Mouse (Mus musculus) common myeloid progenitor, adult 5-6 weeks (primary cell): ENCODE data around the gene Ajap1. TPM values are rescaled to one million over a fixed set of nuclear protein-coding genes. Genes with fewer than 3 reads are reported as not detected.

Experiments used
- ATAC-seq: replicated peaks from 2 replicates; pipeline ENCODE4 v1.8.0; 2016; ENCODE audit warnings: low read depth, mild to moderate bottlenecking, moderate TSS enrichment, inconsistent platforms; ENCODE audit not compliant: poor library complexity, severe bottlenecking
- total RNA-seq: library from RNA; stranded (forward); fragments of 200-1000, 187-1606 nt; gene quantifications from 2 replicates; pipeline ENCODE4 v1.2.3, GENCODE M21; 2017

The Ajap1 gene
- total RNA-seq: not detected in 2 replicates

GRCm38 (mm10) chr4:153482459-153483338 is at the start of gene Ajap1:
Gene Ajap1 (minus strand): TSS chr4:153482811.
- ATAC-seq: no peak

- ATAC-seq: no peak
Observed at GRCm38 (mm10) chr4:153530536-153530935, 47.9 kb upstream of the Ajap1 start.

DNA sequence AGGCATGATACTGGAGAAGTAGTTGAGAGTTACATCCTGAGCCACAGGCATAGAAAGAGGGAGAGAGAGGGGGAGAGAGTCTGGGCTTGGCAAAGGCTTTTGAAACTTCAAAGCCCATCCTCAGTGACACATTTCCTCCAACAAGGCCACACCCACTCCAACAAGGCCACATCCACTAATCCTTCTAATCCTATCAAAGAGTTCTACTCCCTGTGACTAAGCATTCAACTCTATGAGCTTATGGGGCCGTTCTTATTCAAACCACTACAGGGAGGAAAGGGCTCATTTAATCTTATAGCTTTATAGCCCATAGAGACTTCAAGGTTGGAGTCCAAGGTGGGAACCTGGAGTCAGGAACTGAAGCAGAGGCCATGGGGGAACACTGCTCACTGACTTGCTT is 39.0 kb upstream of the Ajap1 start:
- no peak for ATAC-seq

DNA sequence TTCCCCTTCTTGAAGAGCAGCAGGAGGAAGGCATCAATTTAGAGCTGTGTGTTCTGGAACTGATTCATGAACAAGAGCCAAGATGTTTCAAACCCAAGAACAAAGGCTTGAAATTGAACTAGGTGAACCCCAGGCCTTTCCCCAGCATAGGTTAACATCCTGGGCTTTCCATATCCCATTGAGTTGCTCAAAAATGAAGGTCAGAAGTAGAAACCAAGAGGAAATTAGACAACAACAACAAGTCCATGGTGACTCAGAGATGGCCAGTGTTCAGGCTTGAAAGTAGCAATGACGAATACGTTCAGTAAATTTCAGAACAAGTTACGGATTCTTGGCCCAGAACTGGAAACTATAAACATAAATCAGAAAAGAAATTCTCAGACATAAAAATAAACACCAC is 37.3 kb upstream of the Ajap1 start:
- ATAC-seq: no peak

GRCm38 (mm10) chr4:153519289-153519688 is 36.7 kb upstream of the Ajap1 start:
- no peak for ATAC-seq

GRCm38 (mm10) chr4:153515786-153516185 is 33.2 kb upstream of the Ajap1 start:
- no peak for ATAC-seq

DNA sequence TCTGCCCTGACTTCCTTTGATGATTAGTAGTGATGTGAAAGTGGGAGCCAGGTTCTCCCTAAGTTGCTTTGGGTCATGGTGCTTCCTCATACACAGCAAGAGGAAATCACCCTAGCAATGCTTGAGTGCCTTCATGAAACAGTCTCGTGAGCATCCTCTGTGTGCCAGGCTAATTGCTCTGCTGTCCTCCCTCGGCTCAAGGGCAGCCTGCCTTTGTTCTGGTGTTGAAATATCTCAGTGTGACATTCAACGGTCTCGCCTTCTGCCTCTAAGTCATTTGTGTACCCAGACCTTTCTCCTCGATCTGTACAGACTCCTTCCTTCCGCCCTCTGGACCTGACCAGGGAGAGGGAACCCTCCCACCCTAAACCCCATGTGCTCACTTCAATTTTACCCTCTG is 31.5 kb upstream of the Ajap1 start:
- ATAC-seq: no peak

DNA sequence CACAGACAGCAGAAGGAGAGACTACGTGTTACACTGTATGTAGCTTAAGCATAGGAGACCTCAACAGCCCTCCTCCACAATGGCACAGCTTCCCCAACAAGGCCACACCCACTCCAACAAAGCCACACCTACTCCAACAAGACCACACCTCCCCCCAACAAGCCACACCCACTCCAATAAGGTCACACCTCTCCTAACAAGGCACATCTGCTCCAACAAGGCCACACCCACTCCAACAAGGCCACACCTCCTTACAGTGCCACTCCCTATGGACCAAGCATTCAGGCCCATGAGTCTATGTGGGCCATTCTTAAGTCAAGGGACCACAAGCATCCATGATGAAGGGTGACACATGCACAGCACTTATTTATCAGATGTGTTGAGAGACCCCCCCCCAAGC is 28.9 kb upstream of the Ajap1 start:
- ATAC-seq: no peak

DNA sequence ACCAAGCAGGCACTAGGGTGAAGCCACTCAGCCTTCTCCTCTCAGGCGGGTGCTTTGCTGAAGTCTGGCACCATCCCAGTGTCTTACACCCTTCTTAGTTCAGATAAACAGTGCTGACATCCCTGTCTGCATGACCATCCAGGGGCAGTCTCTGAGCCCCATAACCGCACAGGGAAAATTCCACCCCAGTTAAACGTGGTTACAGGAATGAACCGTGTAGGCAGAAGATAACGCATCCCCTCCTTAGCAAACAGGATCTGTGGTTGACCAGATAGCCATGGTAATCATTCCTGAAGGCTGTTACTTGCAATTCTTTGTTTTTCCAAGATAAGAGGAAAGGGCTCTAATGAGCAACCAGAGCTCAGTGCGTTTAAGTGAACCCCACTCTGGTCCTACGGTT is 19.3 kb upstream of the Ajap1 start:
- ATAC-seq: no peak

DNA sequence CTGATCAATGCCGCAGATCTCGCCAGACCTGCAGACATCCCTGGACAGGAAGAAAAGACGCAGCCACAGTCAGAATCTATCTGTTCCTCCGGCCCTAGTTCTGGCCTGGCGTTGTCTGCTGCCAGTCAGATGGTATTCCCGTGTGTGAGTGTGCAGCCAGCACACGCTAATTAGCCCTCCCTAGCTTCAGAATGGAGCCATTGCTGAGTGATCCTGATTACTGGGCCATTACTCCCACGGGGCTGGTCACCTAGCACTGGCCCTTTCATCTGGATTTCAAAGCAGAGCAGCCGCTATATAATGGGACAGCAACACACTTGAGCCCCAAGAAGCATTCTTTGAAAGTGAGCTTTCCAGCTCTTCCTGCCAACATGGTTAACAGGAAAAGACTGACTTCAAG is 9.8 kb upstream of the Ajap1 start:
- no peak for ATAC-seq

- no peak for ATAC-seq
Observed at GRCm38 (mm10) chr4:153489116-153489515, 6.5 kb upstream of the Ajap1 start.

- no peak for ATAC-seq
Observed at GRCm38 (mm10) chr4:153485913-153486312, 3.3 kb upstream of the Ajap1 start.

DNA sequence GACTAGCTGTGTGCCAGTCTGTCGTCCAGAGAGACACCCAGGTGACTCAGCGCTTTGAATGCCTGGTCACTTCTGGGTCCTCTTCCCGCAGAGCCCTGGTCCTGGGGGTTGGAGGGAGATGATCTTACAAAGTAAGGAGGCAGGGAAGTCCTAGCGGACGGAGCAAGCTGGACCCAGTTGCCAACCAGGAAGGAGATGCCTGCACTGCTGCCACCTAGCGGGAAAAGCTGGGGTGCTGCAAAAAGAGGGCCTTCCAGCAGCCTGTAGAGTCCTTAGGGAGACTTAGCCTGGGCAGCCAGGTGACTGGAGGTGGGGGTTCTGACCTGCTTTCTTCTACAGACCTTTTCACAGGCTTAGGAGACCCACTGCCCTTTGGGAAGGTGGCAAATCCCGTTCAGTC is 1.8 kb upstream of the Ajap1 start:
- no peak for ATAC-seq

DNA sequence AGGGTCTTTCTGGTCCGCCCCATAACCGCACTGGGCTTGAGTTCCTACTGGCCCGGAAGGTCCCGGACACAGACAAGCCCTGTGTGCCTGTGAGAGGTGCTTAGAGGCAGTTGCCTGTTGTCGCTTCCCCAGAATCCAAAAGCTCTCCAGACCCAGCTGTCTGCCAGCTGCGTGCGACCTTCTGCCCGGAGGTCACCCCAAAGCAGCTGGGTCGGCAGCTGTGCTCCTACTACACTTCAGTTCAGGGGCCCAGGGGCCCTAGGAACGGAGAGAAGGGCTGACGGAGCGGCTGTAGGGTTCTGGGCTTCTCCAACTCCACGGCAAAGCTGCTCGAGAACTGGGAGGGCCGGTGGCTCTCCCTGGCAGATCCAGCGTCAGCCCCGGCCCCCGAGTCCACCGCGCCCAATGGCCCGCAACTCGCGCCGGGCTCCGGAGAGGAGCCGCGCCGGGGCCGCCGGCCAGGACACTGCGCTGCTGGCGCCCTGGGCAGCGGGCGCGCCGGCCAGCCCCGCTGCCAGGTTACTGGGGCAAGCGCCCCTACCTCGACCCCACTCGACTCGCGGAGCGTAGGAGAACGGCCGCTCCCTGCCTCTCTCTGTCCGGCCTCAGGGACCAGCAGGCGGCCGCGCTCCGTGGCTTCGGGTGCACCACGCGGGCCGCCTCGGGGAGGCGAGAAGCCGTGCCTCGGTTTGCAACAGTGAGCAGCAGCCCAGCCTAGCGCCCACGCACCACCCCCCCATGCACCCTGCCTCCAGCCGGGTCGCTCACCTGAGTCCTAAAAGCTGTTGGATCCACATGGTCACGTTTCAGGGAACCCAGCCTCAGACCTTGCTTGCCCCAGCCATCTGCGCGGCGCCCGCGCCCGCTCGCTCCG is 1.0 kb downstream of the Ajap1 start:
- no peak for ATAC-seq

- ATAC-seq: no peak
Observed at GRCm38 (mm10) chr4:153480551-153481262, 1.9 kb downstream of the Ajap1 start.

DNA sequence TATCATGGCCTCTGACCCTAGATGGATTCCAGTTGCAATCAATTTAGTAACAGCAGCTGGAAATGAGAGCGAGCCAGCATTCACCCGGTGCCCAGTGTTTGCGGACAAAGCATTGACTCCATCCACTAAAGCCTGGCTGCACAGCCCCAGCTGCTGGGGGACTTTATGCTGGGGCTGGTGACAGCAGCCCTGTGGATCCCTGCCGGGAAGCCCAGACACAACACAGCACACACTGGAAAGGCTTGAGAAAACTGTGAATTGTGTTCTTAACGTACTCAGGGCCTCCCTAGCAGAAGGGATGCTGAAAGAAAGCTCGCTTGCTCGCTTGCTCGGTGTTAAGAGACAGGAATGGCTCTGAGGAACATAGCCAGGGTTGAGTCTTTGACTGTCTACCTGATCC is 3.5 kb downstream of the Ajap1 start:
- ATAC-seq: no peak

DNA sequence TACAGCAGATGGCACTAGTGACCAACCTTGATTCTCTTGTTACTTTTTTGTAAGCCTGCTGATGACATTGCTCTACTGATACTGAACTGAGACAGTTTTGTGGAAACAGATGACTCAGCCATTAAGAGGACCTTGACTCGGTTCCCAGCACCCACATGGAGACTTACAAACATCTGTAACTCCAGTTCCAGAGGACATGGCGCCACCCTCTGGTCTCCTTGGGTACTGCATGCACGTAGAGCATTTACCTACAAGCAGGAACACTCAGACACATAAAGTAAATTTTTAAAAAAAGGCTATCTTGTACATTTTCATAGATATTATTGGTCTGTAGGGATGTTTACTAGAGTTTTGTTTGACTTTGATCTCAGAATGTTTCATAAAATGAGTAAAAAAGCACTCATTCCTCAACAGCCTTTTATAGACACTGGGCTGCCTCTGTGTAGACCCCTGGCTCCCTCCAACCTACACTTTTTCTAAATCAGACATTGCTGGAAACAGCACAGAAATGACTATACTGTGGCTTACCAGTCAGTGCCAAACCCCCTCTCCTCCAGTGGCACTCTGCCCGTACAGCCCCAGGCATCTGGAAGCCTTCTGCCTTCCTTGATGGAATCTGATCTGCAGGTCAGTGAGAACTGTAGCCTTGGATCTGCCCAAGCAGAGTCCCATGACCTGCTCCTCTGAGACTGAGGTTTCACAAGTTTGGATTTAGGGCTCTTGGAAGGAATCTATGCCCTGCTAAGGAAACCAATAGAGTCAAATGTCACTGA is 8.9 kb downstream of the Ajap1 start:
- ATAC-seq: no peak

- no peak for ATAC-seq
Observed at GRCm38 (mm10) chr4:153469712-153470111, 12.9 kb downstream of the Ajap1 start.

GRCm38 (mm10) chr4:153459934-153460333 is 22.7 kb downstream of the Ajap1 start:
- ATAC-seq: no peak

DNA sequence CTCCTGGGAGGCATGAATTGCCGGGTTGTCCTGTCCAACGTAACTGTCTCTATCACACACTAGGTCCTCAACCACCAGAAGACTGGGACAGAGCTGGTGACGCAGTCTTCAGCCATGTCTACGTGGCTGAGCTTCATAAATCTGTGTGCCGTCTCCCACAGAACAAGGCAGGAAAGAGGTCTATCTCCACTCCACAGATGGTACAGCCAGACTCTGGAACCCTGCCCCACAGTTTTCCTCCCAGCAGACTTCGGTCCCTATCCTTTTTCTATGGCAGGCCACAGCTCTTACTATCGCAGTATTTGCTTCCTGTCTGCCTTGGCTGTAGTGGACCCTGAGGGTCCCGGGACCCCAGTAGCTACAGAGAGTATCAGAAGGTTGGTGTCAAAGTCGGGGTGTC is 23.1 kb downstream of the Ajap1 start:
- ATAC-seq: no peak
